Mouse (Mus musculus): ENCODE results near the gene Dhx15.

GRCm38 (mm10) chr5:52138819-52139218 is 51.5 kb downstream of the Dhx15 start:
- TF ChIP-seq POLR2A (IDR thresholded peaks at IDR 0.05; ENCODE audit: extremely low read depth, insufficient read depth, low read length) (no peak), CTCF (IDR thresholded peaks at IDR 0.05; ENCODE audit: extremely low read depth, insufficient read depth, low read length) (no peak)
